ENCODE assay signal across 21 mouse cellular contexts in the genomic region with DNA sequence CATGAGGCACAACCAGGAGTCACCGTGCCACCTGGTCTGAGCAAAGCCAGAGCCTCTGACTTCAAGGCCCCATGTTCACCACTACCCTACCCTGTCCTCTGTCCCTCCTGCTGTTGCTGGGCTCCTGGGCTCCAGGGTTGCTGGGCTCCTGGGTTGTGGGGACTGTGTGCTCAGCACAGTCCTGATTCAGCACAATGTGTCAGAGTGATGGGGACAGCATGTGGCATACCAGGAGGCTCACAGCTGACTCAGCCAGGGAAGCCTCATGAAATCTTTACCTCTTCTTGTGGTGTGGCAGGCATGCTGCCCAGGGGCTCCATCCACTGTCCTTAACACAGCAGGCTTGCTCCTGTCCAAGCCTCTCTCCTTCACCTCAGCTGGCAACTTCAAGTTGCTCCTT. TPM values are rescaled to one million over a fixed set of nuclear protein-coding genes. Genes with fewer than 3 reads are reported as not detected.
DNase-seq lines count a peak whose midpoint lies in the region; ATAC-seq and TF ChIP-seq lines count a peak whose summit lies in the region.
"Had no signal": no experiment of that assay in that cellular context is flagged by ENCODE, and none has a peak within 500 bp of the region (broad histone marks: within the 10 kb centered on the region; RNA-seq: fewer than 3 reads in every experiment).

No protein-coding gene starts in this region.

- no peak for DNase-seq in hindbrain, postnatal 0 days (ENCODE audit: low spot score)
- DNase-seq in stomach, postnatal 0 days (ENCODE audit: low spot score) = no peak
- peak; percentile 15 for DNase-seq in naive thymus-derived CD4-positive, alpha-beta T cell, adult 2 months (ENCODE audit: low read depth)
- DNase-seq in urinary bladder, postnatal 4 days (ENCODE audit: low spot score in 2 of 2) = no peak
- DNase-seq: adrenal gland, adult 8-10 months; adrenal gland, postnatal 36 days; cerebellum, adult 2 months; cerebellum, postnatal 10 days; gastrocnemius, postnatal 14 days; heart, adult 2 months; heart, postnatal 14 days had no signal

- ATAC-seq in hindbrain, embryonic 13.5 days (ENCODE audit: low FRiP score) = no peak
- ATAC-seq in hindbrain, postnatal 0 days = no peak
- ATAC-seq in stomach, embryonic 16.5 days (ENCODE audit: insufficient read depth, low FRiP score) = 0 out of 2 replicates have a peak, but pooled peaks have one; percentile 9
- no peak for ATAC-seq in stomach, postnatal 0 days (ENCODE audit: low FRiP score, low TSS enrichment)
- ATAC-seq: CD4-positive, CD25-positive, alpha-beta regulatory T cell, adult 4 months; forebrain, embryonic 14.5 days had no signal

- 0 out of 2 replicates have a peak overlapping the region, but pooled peaks have one; percentile 35 for H3K9ac ChIP-seq in hindbrain, embryonic 13.5 days
- no peak overlapping the region for H3K9ac ChIP-seq in hindbrain, postnatal 0 days (replicated peaks; ENCODE audit: low read length)
- no peak overlapping the region for H3K9ac ChIP-seq in stomach, embryonic 16.5 days (ENCODE audit: low read length)
- H3K9ac ChIP-seq in stomach, postnatal 0 days (ENCODE audit: low read length) = no peak overlapping the region
- H3K9ac ChIP-seq: heart, embryonic 15.5 days; hindbrain, embryonic 15.5 days had no signal

- H3K27me3 ChIP-seq in hindbrain, embryonic 13.5 days = peaks cover 36% of the 10 kb centered on the region
- H3K27me3 ChIP-seq in hindbrain, postnatal 0 days (ENCODE audit: insufficient read depth, low read length) = no peaks in the 10 kb centered on the region
- no peaks in the 10 kb centered on the region; the same call in 1 of the 2 replicates for H3K27me3 ChIP-seq in stomach, embryonic 16.5 days (ENCODE audit: control insufficient read depth, insufficient read depth, low read length)
- H3K27me3 ChIP-seq in stomach, postnatal 0 days (ENCODE audit: control insufficient read depth, insufficient read depth, low read length) = no peaks in the 10 kb centered on the region

- no peak overlapping the region for H3K4me3 ChIP-seq in hindbrain, embryonic 13.5 days
- no peak overlapping the region for H3K4me3 ChIP-seq in hindbrain, postnatal 0 days (ENCODE audit: low read length)
- H3K4me3 ChIP-seq in stomach, embryonic 16.5 days (replicated peaks; ENCODE audit: low read length) = no peak overlapping the region
- no peak overlapping the region for H3K4me3 ChIP-seq in stomach, postnatal 0 days (ENCODE audit: low read depth, low read length)
- H3K4me3 ChIP-seq: heart, adult 2 months; heart, embryonic 15.5 days; hindbrain, embryonic 15.5 days had no signal

- H3K36me3 ChIP-seq in hindbrain, embryonic 13.5 days = no peaks in the 10 kb centered on the region
- H3K36me3 ChIP-seq in hindbrain, postnatal 0 days (ENCODE audit: insufficient read depth, low read length) = no peaks in the 10 kb centered on the region
- no peaks in the 10 kb centered on the region for H3K36me3 ChIP-seq in stomach, embryonic 16.5 days (ENCODE audit: control insufficient read depth, insufficient read depth, low read length)
- no peaks in the 10 kb centered on the region for H3K36me3 ChIP-seq in stomach, postnatal 0 days (ENCODE audit: control insufficient read depth, insufficient read depth, low read length)
- H3K36me3 ChIP-seq: G1E; heart, embryonic 15.5 days; hindbrain, embryonic 15.5 days had no signal

- H3K9me3 ChIP-seq in hindbrain, embryonic 13.5 days = no peaks in the 10 kb centered on the region
- H3K9me3 ChIP-seq in hindbrain, postnatal 0 days (ENCODE audit: low read length) = no peaks in the 10 kb centered on the region
- no peaks in the 10 kb centered on the region for H3K9me3 ChIP-seq in stomach, embryonic 16.5 days (replicated peaks; ENCODE audit: control insufficient read depth, low read length)
- H3K9me3 ChIP-seq in stomach, postnatal 0 days (ENCODE audit: control insufficient read depth, low read length) = no peaks in the 10 kb centered on the region
- H3K9me3 ChIP-seq: G1E; heart, embryonic 15.5 days; hindbrain, embryonic 15.5 days had no signal

- H3K27ac ChIP-seq in hindbrain, embryonic 13.5 days = no peak overlapping the region
- no peak overlapping the region for H3K27ac ChIP-seq in hindbrain, postnatal 0 days
- H3K27ac ChIP-seq in stomach, embryonic 16.5 days (ENCODE audit: low read length) = no peak overlapping the region
- no peak overlapping the region for H3K27ac ChIP-seq in stomach, postnatal 0 days (replicated peaks)
- H3K27ac ChIP-seq: heart, adult 2 months; heart, embryonic 15.5 days; hindbrain, embryonic 15.5 days had no signal

- no peak overlapping the region for H3K4me2 ChIP-seq in hindbrain, embryonic 13.5 days
- H3K4me2 ChIP-seq in hindbrain, postnatal 0 days (ENCODE audit: low read depth, low read length) = no peak overlapping the region
- H3K4me2 ChIP-seq in stomach, embryonic 16.5 days (ENCODE audit: low read depth, low read length) = no peak overlapping the region
- no peak overlapping the region for H3K4me2 ChIP-seq in stomach, postnatal 0 days (replicated peaks; ENCODE audit: low read depth)
- H3K4me2 ChIP-seq: heart, embryonic 11.5 days; heart, embryonic 15.5 days; hindbrain, embryonic 15.5 days had no signal

- no peak for TF ChIP-seq EP300 in stomach, postnatal 0 days (optimal IDR thresholded peaks at IDR 0.05)

- WGBS in hindbrain, embryonic 13.5 days = 89% methylated on average over 1 of the region's 1 CpGs
- 82% methylated on average over 1 of the region's 1 CpGs for WGBS in hindbrain, postnatal 0 days
- WGBS in stomach, embryonic 16.5 days = 86% methylated on average over 1 of the region's 1 CpGs
- 85% methylated on average over 1 of the region's 1 CpGs for WGBS in stomach, postnatal 0 days

- H3K4me1 ChIP-seq in hindbrain, embryonic 13.5 days (replicated peaks) = peaks cover 8% of the 10 kb centered on the region
- H3K4me1 ChIP-seq in hindbrain, postnatal 0 days (ENCODE audit: insufficient read depth, low read length) = no peaks in the 10 kb centered on the region
- H3K4me1 ChIP-seq in stomach, embryonic 16.5 days (ENCODE audit: control insufficient read depth, insufficient read depth, low read length) = peaks cover 5% of the 10 kb centered on the region
- no peaks in the 10 kb centered on the region for H3K4me1 ChIP-seq in stomach, postnatal 0 days (replicated peaks; ENCODE audit: control insufficient read depth, insufficient read depth)

- TF ChIP-seq CTCF in hindbrain, postnatal 0 days (IDR thresholded peaks at IDR 0.05; ENCODE audit: low read depth) = no peak
- TF ChIP-seq CTCF in stomach, postnatal 0 days (IDR thresholded peaks at IDR 0.05; ENCODE audit: low read depth) = no peak

RNA-seq across cellular contexts. Expression of a gene that starts 22.8 kb away (rescaled TPM):
- 13.4 and 13.5 TPM in 2 replicates for polyA plus RNA-seq in hindbrain, embryonic 13.5 days (2015; fragmentation: Nextera tagmentation; extraction: Ambion mirVana)
- 26.2 and 27.2 TPM in 2 replicates for total RNA-seq in hindbrain, postnatal 0 days (2014; rRNA removed)
- 18.9 and 22.1 TPM in 2 replicates for polyA plus RNA-seq in hindbrain, postnatal 0 days (2015; fragmentation: Nextera tagmentation; extraction: Ambion mirVana)
- polyA plus RNA-seq in stomach, embryonic 16.5 days (2015; fragmentation: Nextera tagmentation; extraction: Ambion mirVana) = 5.2 and 6.1 TPM in 2 replicates
- 1.3 and 1.8 TPM in 2 replicates for polyA plus RNA-seq in stomach, postnatal 0 days (2015; fragmentation: Nextera tagmentation; extraction: Ambion mirVana)

RNA-seq across cellular contexts. Expression of a gene that starts 33.5 kb away (rescaled TPM):
- 37.5 and 40.2 TPM in 2 replicates for polyA plus RNA-seq in hindbrain, embryonic 13.5 days (2015; fragmentation: Nextera tagmentation; extraction: Ambion mirVana)
- 82.0 and 106 TPM in 2 replicates for total RNA-seq in hindbrain, postnatal 0 days (2014; rRNA removed)
- polyA plus RNA-seq in hindbrain, postnatal 0 days (2015; fragmentation: Nextera tagmentation; extraction: Ambion mirVana) = 69.0 and 78.7 TPM in 2 replicates
- 0.49 and 0.57 TPM in 2 replicates for polyA plus RNA-seq in stomach, embryonic 16.5 days (2015; fragmentation: Nextera tagmentation; extraction: Ambion mirVana)
- polyA plus RNA-seq in stomach, postnatal 0 days (2015; fragmentation: Nextera tagmentation; extraction: Ambion mirVana) = 0.40 and 0.42 TPM in 2 replicates
- total RNA-seq: heart, adult 2 months; hematopoietic stem cell, adult 5-6 weeks had no signal
- polyA plus RNA-seq: CD4-positive, CD25-positive, alpha-beta regulatory T cell, adult 4 months; gonadal fat pad, adult 2 months; heart, embryonic 15.5 days had no signal

RNA-seq across cellular contexts. Expression of a gene that starts 45.3 kb away (rescaled TPM):
- 42.3 and 44.0 TPM in 2 replicates for polyA plus RNA-seq in hindbrain, embryonic 13.5 days (2015; fragmentation: Nextera tagmentation; extraction: Ambion mirVana)
- 118 and 126 TPM in 2 replicates for total RNA-seq in hindbrain, postnatal 0 days (2014; rRNA removed)
- polyA plus RNA-seq in hindbrain, postnatal 0 days (2015; fragmentation: Nextera tagmentation; extraction: Ambion mirVana) = 40.6 and 41.9 TPM in 2 replicates
- 18.2 and 20.9 TPM in 2 replicates for polyA plus RNA-seq in stomach, embryonic 16.5 days (2015; fragmentation: Nextera tagmentation; extraction: Ambion mirVana)
- polyA plus RNA-seq in stomach, postnatal 0 days (2015; fragmentation: Nextera tagmentation; extraction: Ambion mirVana) = 11.0 and 11.1 TPM in 2 replicates

Comparison
In these comparisons a context has a peak if more than half of its experiments do, and no peak if none do; other contexts are left out.
1. RNA of a gene that starts 33.5 kb away (polyA plus RNA-seq): 69.0 to 78.7 TPM in hindbrain, postnatal 0 days and 37.5 to 40.2 TPM in hindbrain, embryonic 13.5 days; 0.49 to 0.57 TPM in stomach, embryonic 16.5 days and 0.40 to 0.42 TPM in stomach, postnatal 0 days; every median in the first group is over 10 times any median in the second.